Mouse (Mus musculus): ENCODE data around the gene Ywhaq.

- no peak for TF ChIP-seq CTCF (IDR thresholded peaks at IDR 0.05; ENCODE audit: low read depth)
- TF ChIP-seq EP300 (IDR thresholded peaks at IDR 0.05; ENCODE audit: low read depth): no peak
Measured at GRCm38 (mm10) chr12:21363195-21363594, 54.2 kb downstream of the Ywhaq start.

Measured in liver, embryonic 14.5 days (tissue).